Mouse (Mus musculus) layer of hippocampus, adult 8-10 months (tissue): ENCODE measurements around the gene Cyp2c39. TPM values are rescaled to one million over a fixed set of nuclear protein-coding genes. Genes with fewer than 3 reads are reported as not detected.
"Not testable (repeated sequence)": the region's sequence is repeated elsewhere in the genome, so short reads cannot be mapped to it uniquely, and the experiment has no call there.

Experiments
- DNase-seq, 2 experiments: peaks; one replicate each; pipeline ENCODE4 v3.0.0; 2022; ENCODE audit warnings: low spot score in 2 of 2
- total RNA-seq, 4 experiments: library from RNA; stranded (reverse); gene quantifications; 2 replicates each; pipeline ENCODE4 v1.2.4; 2022

Cyp2c39 gene
- total RNA-seq = not detected

- no peak for DNase-seq
Measured at GRCm38 (mm10) chr19:39510534-39510933, at the start of gene Cyp2c39. Gene Cyp2c39, plus strand, starts transcription at chr19:39510862.

- no peak for DNase-seq
Measured at GRCm38 (mm10) chr19:39462941-39463340, 47.7 kb upstream of the Cyp2c39 start, which contains the start of gene Cyp2c38. Gene Cyp2c38, minus strand, starts transcription at chr19:39463075.

GRCm38 (mm10) chr19:39463923-39464322 is 46.7 kb upstream of the Cyp2c39 start:
- no peak for DNase-seq

- not testable (repeated sequence) for DNase-seq
Measured at GRCm38 (mm10) chr19:39483961-39484360, 26.7 kb upstream of the Cyp2c39 start.

GRCm38 (mm10) chr19:39506341-39506740 is 4.3 kb upstream of the Cyp2c39 start:
- DNase-seq = no peak

GRCm38 (mm10) chr19:39509533-39509932 is 1.1 kb upstream of the Cyp2c39 start:
- no peak for DNase-seq

Other genes starting within 250 kb of the Cyp2c39 start
- gene Cyp2c29, start 241.5 kb upstream of the Cyp2c39 start, total RNA-seq = not detected
- gene Cyp2c38, start 47.8 kb upstream of the Cyp2c39 start, total RNA-seq = not detected
- not detected for gene Cyp2c67, start 138.2 kb downstream of the Cyp2c39 start, total RNA-seq
- not detected for gene Cyp2c68, start 230.2 kb downstream of the Cyp2c39 start, total RNA-seq